Mouse (Mus musculus): ENCODE measurements around the gene Tas2r115.
"Not testable (repeated sequence)": the region's sequence is repeated elsewhere in the genome, so short reads cannot be mapped to it uniquely, and the experiment has no call there.

The Tas2r115 gene

DNA sequence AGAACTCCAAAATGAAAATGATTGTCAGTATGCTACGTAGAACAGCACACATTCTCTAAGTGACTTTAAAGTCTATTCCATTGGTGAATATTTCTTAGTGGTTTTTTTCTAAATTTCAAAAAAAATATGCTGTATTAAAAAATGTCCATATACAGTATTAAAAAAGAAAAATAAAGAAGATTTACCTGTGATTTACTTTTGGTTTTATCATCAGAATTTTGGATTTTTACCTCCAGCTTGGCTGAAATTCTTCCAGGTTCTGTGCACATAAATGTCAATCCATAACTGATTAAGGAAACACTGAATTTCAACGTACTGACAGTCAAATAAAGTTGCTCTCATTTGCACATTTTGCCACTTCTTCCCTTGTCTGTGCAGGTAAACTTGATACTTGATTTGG, at the start of gene Tas2r115:
Tas2r115 (minus strand) TSS at position 101 of the 400 bp plus-strand sequence.
- no peak for DNase-seq (ENCODE audit: low spot score in 2 of 2)

DNA sequence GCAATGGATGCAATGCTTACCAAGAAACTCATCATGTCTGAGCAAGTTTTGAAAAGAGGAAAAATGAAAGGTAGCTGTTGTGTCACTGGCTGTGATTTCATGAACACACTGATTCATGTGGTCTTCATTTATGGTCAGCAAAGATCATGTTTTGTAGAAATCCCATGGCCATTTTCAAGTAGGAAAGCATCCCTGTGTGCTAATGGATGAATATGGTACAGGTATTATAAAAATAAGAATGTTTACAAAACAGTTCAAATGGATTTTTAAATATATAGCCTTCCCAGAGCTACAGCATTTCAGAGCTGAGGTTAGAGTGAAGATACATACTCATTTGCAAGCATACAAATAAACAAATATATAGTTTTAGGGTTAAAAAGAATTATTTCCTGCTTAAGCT, 40.2 kb upstream of the Tas2r115 start, which contains the start of gene Tas2r136:
Tas2r136 (minus strand) TSS at position 101 of the 400 bp plus-strand sequence.
- no peak for DNase-seq (ENCODE audit: low spot score in 2 of 2)

DNA sequence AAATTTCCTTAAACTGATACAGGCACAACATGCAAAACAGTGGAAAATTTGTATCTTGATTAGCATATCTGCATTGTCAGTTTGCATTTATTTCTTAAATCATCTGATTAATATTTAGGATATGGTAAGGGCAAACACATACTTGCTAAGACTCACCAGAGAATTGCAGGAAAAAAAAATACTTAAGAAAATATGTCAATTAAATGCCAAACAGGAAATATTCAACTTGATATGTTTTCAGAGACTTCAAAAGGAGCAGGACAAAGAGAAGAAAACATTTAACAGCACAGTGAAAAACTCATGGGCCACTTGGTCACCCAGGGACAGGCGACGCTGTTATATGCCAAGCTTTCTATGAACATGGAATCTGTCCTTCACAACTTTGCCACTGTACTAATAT, 24.0 kb upstream of the Tas2r115 start, which contains the start of gene Tas2r102:
Tas2r102 (plus strand) TSS at position 301 of the 400 bp plus-strand sequence.
- no peak for DNase-seq (ENCODE audit: low spot score in 2 of 2)

DNA sequence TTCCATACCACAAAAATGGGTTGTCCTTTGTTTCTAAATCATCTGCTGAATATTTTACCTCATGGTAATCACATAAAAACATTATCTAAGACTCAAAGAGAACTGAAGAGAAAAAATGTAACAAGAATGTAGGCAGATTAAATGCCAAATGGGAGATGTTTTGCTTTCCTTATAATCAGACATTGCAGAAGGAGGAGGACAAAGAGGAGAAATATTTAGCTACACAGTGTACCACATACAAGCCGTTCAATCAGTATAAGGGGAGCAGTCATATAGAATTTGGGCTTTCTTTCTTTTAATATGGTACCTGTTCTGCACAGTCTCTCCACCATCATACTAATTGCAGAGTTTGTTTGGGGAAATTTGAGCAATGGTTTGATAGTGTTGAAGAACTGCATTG, 16.6 kb upstream of the Tas2r115 start, which contains the start of gene Tas2r124:
Tas2r124 (plus strand) TSS at position 301 of the 400 bp plus-strand sequence.
- no peak for DNase-seq (ENCODE audit: low spot score in 2 of 2)

- no peak for DNase-seq (ENCODE audit: low spot score in 2 of 2)
Observed at GRCm38 (mm10) chr6:132750206-132750605, 12.4 kb upstream of the Tas2r115 start.

DNA sequence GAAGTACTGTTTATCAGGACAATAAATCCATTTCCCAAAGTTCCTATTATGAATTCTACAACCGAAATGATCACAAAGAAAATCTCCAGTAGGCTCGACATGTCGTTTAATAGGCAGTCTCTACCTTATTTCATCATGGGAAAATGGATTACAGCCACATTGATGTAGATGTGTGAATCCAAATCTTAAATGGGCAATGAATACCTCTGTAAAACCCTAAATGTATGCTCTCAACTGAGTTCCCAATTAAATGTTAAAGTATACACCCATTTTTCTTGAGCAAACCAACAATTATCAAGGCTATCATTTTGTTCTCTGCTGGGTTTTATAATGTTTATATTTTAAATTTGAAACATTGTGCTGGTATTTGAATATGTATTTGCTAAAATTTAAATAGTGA, 26.0 kb downstream of the Tas2r115 start, which contains the start of gene Tas2r122:
Tas2r122 (minus strand) TSS at position 101 of the 400 bp plus-strand sequence.
- DNase-seq (ENCODE audit: low spot score in 2 of 2), result no peak

- no peak for DNase-seq (ENCODE audit: low spot score in 2 of 2)
Observed at GRCm38 (mm10) chr6:132700907-132701306, 36.9 kb downstream of the Tas2r115 start, which contains the start of gene Tas2r121. Gene Tas2r121, minus strand, starts transcription at chr6:132701007.

- not testable (repeated sequence) for DNase-seq (ENCODE audit: low spot score in 2 of 2)
Observed at GRCm38 (mm10) chr6:132691596-132691995, 46.2 kb downstream of the Tas2r115 start.

Measured in urinary bladder, postnatal 4 days (tissue).